Mouse (Mus musculus): ENCODE results near the gene Capza2. TPM values are rescaled to one million over a fixed set of nuclear protein-coding genes. Genes with fewer than 3 reads are reported as not detected.

Capza2 gene
- polyA plus RNA-seq, 1 experiment from 2014 or later, result 277 TPM

Other genes starting within 250 kb of the Capza2 start
- gene Met, start 172.4 kb upstream of the Capza2 start, polyA plus RNA-seq (2014; fragmentation: Nextera tagmentation; extraction: Ambion mirVana), result 3.8 and 4.2 TPM in 2 replicates
- 53.3 and 54.5 TPM in 2 replicates for gene St7, start 56.7 kb downstream of the Capza2 start, polyA plus RNA-seq (2014; fragmentation: Nextera tagmentation; extraction: Ambion mirVana)

Data from hindbrain, embryonic 14.5 days (tissue).